Mouse (Mus musculus): ENCODE data around the gene Sar1a. TPM values are rescaled to one million over a fixed set of nuclear protein-coding genes. Genes with fewer than 3 reads are reported as not detected.

The Sar1a gene
- polyA plus RNA-seq, 1 experiment from 2014 or later: 62.1 TPM

GRCm38 (mm10) chr10:61669289-61669688 is 10.8 kb upstream of the Sar1a start:
- TF ChIP-seq EP300 (IDR thresholded peaks at IDR 0.05; ENCODE audit: low read depth) (no peak), CTCF (IDR thresholded peaks at IDR 0.05; ENCODE audit: low read depth) (no peak)
- H3K4me2 ChIP-seq (ENCODE audit: low read depth, low read length): no peak overlapping the region
- H3K9ac ChIP-seq (replicated peaks): no peak overlapping the region
- peaks cover 36% of the 10 kb centered on the region for H3K36me3 ChIP-seq (replicated peaks; ENCODE audit: insufficient read depth, low read length)
- H3K9me3 ChIP-seq (ENCODE audit: low read length): no peaks in the 10 kb centered on the region
- H3K27me3 ChIP-seq (ENCODE audit: insufficient read depth, low read length): no peaks in the 10 kb centered on the region
- H3K4me3 ChIP-seq (ENCODE audit: low read depth, low read length): no peak overlapping the region
- H3K27ac ChIP-seq (ENCODE audit: low read depth): no peak overlapping the region
- ATAC-seq (no peak), DNase-seq (no peak)
- WGBS (ENCODE audit: insufficient replicate concordance): 85% methylated on average over 7 of the region's 7 CpGs
- no peaks in the 10 kb centered on the region for H3K4me1 ChIP-seq (ENCODE audit: insufficient read depth)

- H3K4me2 ChIP-seq (ENCODE audit: low read depth, low read length): no peak overlapping the region
- no peaks in the 10 kb centered on the region for H3K4me1 ChIP-seq (ENCODE audit: insufficient read depth)
- no peak overlapping the region for H3K9ac ChIP-seq (replicated peaks)
- peaks cover 34% of the 10 kb centered on the region for H3K36me3 ChIP-seq (replicated peaks; ENCODE audit: insufficient read depth, low read length)
- DNase-seq (no peak), ATAC-seq (peak; percentile 63)
- H3K27ac ChIP-seq (ENCODE audit: low read depth): no peak overlapping the region; the same call in 1 of the 2 replicates
- H3K27me3 ChIP-seq (ENCODE audit: insufficient read depth, low read length): no peaks in the 10 kb centered on the region
- no peak overlapping the region for H3K4me3 ChIP-seq (ENCODE audit: low read depth, low read length)
- TF ChIP-seq EP300 (IDR thresholded peaks at IDR 0.05; ENCODE audit: low read depth) (no peak), CTCF (IDR thresholded peaks at IDR 0.05; ENCODE audit: low read depth) (no peak)
- H3K9me3 ChIP-seq (ENCODE audit: low read length): no peaks in the 10 kb centered on the region
Observed at GRCm38 (mm10) chr10:61669896-61670295, 10.2 kb upstream of the Sar1a start.

- peak; percentile 43 for TF ChIP-seq CTCF (IDR thresholded peaks at IDR 0.05; ENCODE audit: low read depth)
- TF ChIP-seq EP300 (IDR thresholded peaks at IDR 0.05; ENCODE audit: low read depth): no peak
- H3K36me3 ChIP-seq (replicated peaks; ENCODE audit: insufficient read depth, low read length): peaks cover 38% of the 10 kb centered on the region
- no peaks in the 10 kb centered on the region for H3K9me3 ChIP-seq (ENCODE audit: low read length)
- H3K9ac ChIP-seq (replicated peaks): no peak overlapping the region
- no peak overlapping the region for H3K4me2 ChIP-seq (ENCODE audit: low read depth, low read length)
- DNase-seq: no peak
- no peaks in the 10 kb centered on the region for H3K27me3 ChIP-seq (ENCODE audit: insufficient read depth, low read length)
- 88% methylated on average over 3 of the region's 3 CpGs for WGBS (ENCODE audit: insufficient replicate concordance)
- H3K4me3 ChIP-seq (ENCODE audit: low read depth, low read length): no peak overlapping the region
- no peaks in the 10 kb centered on the region for H3K4me1 ChIP-seq (ENCODE audit: insufficient read depth)
- H3K27ac ChIP-seq (ENCODE audit: low read depth): no peak overlapping the region
- ATAC-seq: no peak
Observed at GRCm38 (mm10) chr10:61670758-61671157, 9.3 kb upstream of the Sar1a start.

- H3K4me3 ChIP-seq (ENCODE audit: low read depth, low read length): no peak overlapping the region
- no peak overlapping the region for H3K9ac ChIP-seq (replicated peaks)
- peaks cover 16% of the 10 kb centered on the region for H3K36me3 ChIP-seq (replicated peaks; ENCODE audit: insufficient read depth, low read length)
- DNase-seq (no peak), ATAC-seq (peak; percentile 9; the same call in 1 of the 2 replicates)
- 0 out of 2 replicates have a peak, but pooled peaks cover 11% of the 10 kb centered on the region for H3K4me1 ChIP-seq (ENCODE audit: insufficient read depth)
- TF ChIP-seq EP300 (IDR thresholded peaks at IDR 0.05; ENCODE audit: low read depth) (no peak), CTCF (IDR thresholded peaks at IDR 0.05; ENCODE audit: low read depth) (no peak)
- no peaks in the 10 kb centered on the region for H3K9me3 ChIP-seq (ENCODE audit: low read length)
- H3K27ac ChIP-seq (ENCODE audit: low read depth): peak overlapping the region; percentile 7
- peak overlapping the region; percentile 13; the same call in 1 of the 2 replicates for H3K4me2 ChIP-seq (ENCODE audit: low read depth, low read length)
- WGBS (ENCODE audit: insufficient replicate concordance): 31% methylated on average over 3 of the region's 3 CpGs
- no peaks in the 10 kb centered on the region for H3K27me3 ChIP-seq (ENCODE audit: insufficient read depth, low read length)
Observed at GRCm38 (mm10) chr10:61675935-61676334, 4.2 kb upstream of the Sar1a start.

GRCm38 (mm10) chr10:61679545-61679944 is 554 bp upstream of the Sar1a start:
- 34% methylated on average over 9 of the region's 9 CpGs for WGBS (ENCODE audit: insufficient replicate concordance)
- peak; percentile 18 for ATAC-seq

GRCm38 (mm10) chr10:61689405-61689804 is 9.3 kb downstream of the Sar1a start:
- Histone ChIP-seq H3K4me2 (ENCODE audit: low read depth, low read length) (no peak overlapping the region), H3K9me3 (ENCODE audit: low read length) (no peaks in the 10 kb centered on the region), H3K27me3 (ENCODE audit: insufficient read depth, low read length) (no peaks in the 10 kb centered on the region), H3K9ac (replicated peaks) (no peak overlapping the region), H3K4me3 (ENCODE audit: low read depth, low read length) (no peak overlapping the region), H3K36me3 (replicated peaks; ENCODE audit: insufficient read depth, low read length) (peaks cover 75% of the 10 kb centered on the region), H3K27ac (ENCODE audit: low read depth) (no peak overlapping the region), H3K4me1 (ENCODE audit: insufficient read depth) (no peaks in the 10 kb centered on the region)
- ATAC-seq (no peak), DNase-seq (no peak)
- TF ChIP-seq EP300 (IDR thresholded peaks at IDR 0.05; ENCODE audit: low read depth) (no peak), CTCF (IDR thresholded peaks at IDR 0.05; ENCODE audit: low read depth) (no peak)
- WGBS (ENCODE audit: insufficient replicate concordance): 88% methylated on average over 8 of the region's 8 CpGs

More at GRCm38 (mm10) chr10:61679545-61679944, 554 bp upstream of the Sar1a start:
- no peak for DNase-seq
- Histone ChIP-seq H3K27me3 (ENCODE audit: insufficient read depth, low read length) (no peaks in the 10 kb centered on the region), H3K27ac (ENCODE audit: low read depth) (peak overlapping the region; percentile 91), H3K9me3 (ENCODE audit: low read length) (no peaks in the 10 kb centered on the region), H3K4me1 (ENCODE audit: insufficient read depth) (peaks cover 26% of the 10 kb centered on the region), H3K4me3 (ENCODE audit: low read depth, low read length) (peak overlapping the region; percentile 92), H3K4me2 (ENCODE audit: low read depth, low read length) (peak overlapping the region; percentile 78), H3K9ac (replicated peaks) (peak overlapping the region; percentile 91), H3K36me3 (replicated peaks; ENCODE audit: insufficient read depth, low read length) (peaks cover 9% of the 10 kb centered on the region)
- TF ChIP-seq CTCF (IDR thresholded peaks at IDR 0.05; ENCODE audit: low read depth): no peak
- no peak for TF ChIP-seq EP300 (IDR thresholded peaks at IDR 0.05; ENCODE audit: low read depth)

- Histone ChIP-seq H3K4me3 (ENCODE audit: low read depth, low read length) (no peak overlapping the region), H3K27me3 (ENCODE audit: insufficient read depth, low read length) (no peaks in the 10 kb centered on the region), H3K9ac (replicated peaks) (no peak overlapping the region), H3K4me2 (ENCODE audit: low read depth, low read length) (no peak overlapping the region), H3K27ac (ENCODE audit: low read depth) (no peak overlapping the region), H3K9me3 (ENCODE audit: low read length) (no peaks in the 10 kb centered on the region), H3K4me1 (ENCODE audit: insufficient read depth) (peaks cover 18% of the 10 kb centered on the region), H3K36me3 (replicated peaks; ENCODE audit: insufficient read depth, low read length) (peaks cover 42% of the 10 kb centered on the region)
- 79% methylated on average over 4 of the region's 4 CpGs for WGBS (ENCODE audit: insufficient replicate concordance)
- ATAC-seq: no peak
- TF ChIP-seq CTCF (IDR thresholded peaks at IDR 0.05; ENCODE audit: low read depth): no peak
- TF ChIP-seq EP300 (IDR thresholded peaks at IDR 0.05; ENCODE audit: low read depth): no peak
- DNase-seq: no peak
Observed at GRCm38 (mm10) chr10:61693563-61693962, 13.5 kb downstream of the Sar1a start.

Measured in liver, postnatal 0 days (tissue).